Mouse (Mus musculus) erythroid progenitor cell, adult 5-6 weeks (primary cell): ENCODE results near the gene Kcnip1. TPM values are rescaled to one million over a fixed set of nuclear protein-coding genes. Genes with fewer than 3 reads are reported as not detected.

Experiments used
- ATAC-seq: replicated peaks from 2 replicates; pipeline ENCODE4 v1.8.0; 2016; ENCODE audit warnings: moderate number of reproducible peaks, mild to moderate bottlenecking, moderate TSS enrichment, inconsistent platforms; ENCODE audit not compliant: poor library complexity, low FRiP score, severe bottlenecking
- total RNA-seq, 2 experiments: library from RNA; stranded (forward) in 1 of 2; stranded (reverse) in 1 of 2; fragments of 150-400 nt in 1 of 2; fragments of 186-747, 209-891 nt in 1 of 2; gene quantifications; 2 replicates each; pipeline versions ENCODE4 v1.2.3 to v1.2.4; 2015 to 2017; ENCODE audit warnings: low replicate concordance in 2 of 2

Kcnip1 gene
- total RNA-seq, 2 experiments from 2014 or later, result not detected

DNA sequence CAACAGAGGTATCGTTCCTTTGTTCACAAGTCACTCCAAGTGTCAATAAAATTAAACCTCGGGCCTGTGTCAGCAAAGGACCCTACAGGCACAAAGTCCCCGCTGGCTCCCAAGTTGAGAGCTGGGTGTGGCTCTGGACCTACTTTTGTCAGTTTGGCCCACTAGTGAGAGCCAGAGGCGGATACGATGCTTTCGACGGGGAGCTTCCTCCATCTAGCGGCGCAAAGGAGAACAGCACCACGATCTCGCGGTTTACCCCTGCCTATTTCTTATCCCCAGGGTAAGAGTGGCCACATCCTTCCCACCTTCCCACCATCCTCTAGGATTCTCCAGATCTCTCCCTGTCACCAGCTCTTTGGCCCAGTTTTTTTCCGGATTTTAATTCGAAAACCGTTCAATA is 378.7 kb downstream of the Kcnip1 start:
- no peak for ATAC-seq

DNA sequence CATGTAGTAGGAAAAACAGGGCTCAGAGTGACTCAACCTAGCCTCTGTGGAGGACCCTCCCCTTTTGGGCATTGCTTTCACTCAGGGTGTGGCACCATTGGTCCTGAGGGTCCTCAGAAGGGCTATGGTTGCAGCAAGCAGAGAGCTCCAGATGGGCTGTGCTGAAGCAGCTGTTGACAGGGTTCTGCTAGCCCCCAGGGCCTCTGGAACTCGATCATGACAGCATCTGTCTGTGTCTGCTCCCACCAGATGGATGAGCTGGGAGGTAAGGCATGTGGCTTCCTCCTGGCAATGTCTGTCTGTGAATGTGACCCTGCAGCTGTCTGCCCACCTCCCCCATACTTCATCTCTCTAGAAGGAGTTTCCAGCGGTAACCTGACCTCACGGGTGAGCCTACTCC is 385.2 kb downstream of the Kcnip1 start:
- 0 out of 2 replicates have a peak, but pooled peaks have one; percentile 6 for ATAC-seq

DNA sequence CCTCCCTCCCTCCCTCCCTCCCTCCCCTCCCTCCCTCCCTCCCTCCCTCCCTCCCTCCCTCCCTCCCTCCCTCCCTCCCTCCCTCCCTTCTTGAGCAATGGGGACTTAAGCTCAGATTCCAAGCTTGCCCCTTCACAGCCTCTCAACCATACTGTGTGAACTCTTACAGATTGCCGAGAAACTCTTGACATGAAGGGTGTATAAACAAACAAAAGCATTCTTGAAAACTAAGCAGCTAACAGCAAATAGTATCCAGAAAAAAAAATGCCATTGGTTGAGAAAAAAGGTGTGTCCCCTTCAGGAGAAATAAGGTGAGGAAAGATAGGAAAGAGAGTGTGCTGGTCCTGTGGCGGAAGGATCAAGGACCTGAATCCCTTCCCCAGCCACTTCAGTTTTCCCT is 389.8 kb downstream of the Kcnip1 start:
- no peak for ATAC-seq

DNA sequence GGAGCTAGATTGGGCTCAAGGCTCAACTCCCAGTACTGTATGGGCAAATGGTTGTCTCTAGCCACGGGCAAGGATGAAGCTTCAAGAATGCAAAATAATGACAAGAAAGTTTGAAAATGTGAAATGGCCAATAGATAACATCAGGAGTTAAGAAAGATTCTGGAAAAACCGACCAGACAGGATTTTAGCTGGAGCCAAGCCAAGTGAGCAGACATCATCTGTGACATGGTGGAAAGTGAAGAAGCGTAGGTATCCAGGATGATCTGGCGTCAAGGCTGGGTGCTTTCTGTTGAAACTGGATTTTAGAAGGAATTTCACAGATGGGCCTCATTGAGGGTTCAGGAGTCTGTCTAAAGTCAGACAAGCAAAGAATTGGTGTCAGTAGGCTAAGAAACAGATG is 394.0 kb downstream of the Kcnip1 start, which contains the start of gene D130052B06Rik:
TSS of gene D130052B06Rik (plus strand) at position 317 of the 400 bp plus-strand sequence.
- no peak for ATAC-seq

DNA sequence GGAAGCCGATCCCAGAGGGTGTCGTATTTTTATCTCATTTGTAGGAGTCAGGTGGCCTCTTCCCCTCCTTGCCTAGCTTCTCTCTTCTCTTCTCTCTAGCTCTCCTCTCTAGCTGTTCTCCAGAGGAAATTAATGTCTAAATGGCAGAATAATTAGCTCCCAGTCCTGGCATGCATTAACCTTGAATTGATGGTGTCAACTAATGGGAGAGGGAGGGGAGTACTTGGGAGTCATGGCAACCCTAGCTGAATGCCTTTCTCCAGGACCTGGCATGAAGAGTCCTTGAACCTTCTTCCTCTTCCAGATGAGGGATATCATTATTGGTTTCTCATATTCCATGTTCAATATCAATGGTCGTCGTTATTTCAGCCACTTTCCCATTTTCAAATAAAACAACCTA is 396.3 kb downstream of the Kcnip1 start:
- no peak for ATAC-seq

DNA sequence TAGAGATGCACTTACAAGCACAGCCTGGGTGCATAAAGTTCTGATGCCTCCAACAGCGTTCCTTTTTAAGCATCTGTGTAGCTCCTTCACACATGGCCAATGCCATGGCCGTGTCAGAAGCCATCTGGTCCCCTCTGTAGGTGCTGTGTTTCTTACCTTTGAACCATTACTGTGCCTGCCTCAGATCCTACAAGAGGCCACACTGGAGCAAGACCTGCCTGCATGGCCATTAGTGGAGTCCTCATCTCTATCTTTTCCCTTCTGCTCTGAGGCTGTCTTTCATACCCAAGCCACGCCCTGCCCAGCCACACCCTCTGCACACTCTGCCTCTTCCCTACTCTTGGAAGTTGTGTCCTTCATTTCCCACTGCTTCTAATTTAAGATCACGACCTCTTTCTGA is 400.1 kb downstream of the Kcnip1 start:
- ATAC-seq, result no peak

DNA sequence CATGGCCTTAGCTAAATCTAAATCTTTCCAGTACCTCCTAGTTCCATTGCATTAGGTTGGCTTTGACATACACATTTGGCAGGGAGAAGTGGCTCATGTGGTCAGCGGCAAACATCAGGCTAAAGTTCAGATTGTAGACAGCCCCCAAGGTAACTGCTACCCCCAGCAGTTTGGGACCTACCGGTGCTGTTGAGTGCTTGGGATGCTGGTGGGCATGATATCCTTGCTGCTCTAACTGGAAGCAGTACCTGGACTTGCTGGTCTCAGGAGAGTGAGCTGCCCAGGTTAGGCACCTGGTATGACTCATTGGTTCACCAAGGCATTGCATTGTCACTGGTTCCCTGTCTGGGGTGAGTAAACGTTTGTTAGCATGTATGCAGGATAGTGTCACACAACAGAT is 402.2 kb downstream of the Kcnip1 start:
- no peak for ATAC-seq

DNA sequence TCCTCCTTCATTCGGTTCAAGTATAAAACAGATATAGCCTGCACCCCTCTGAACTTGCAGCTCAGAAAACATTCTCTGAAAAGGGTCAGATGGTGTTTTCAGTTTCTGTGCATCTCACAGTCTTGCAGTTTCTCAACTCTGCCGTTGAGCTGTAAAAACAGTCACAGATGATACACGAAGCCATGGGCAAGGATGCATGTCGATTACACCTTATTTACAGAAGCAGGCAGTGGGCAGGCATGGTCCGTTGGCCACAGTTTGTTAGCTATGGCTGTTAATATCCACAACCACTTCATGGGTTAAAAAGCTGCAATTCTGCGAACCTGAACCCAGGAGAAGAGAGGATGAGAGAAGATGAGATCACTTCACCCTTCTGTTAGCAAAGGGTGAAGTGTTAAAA is 406.3 kb downstream of the Kcnip1 start:
- no peak for ATAC-seq

DNA sequence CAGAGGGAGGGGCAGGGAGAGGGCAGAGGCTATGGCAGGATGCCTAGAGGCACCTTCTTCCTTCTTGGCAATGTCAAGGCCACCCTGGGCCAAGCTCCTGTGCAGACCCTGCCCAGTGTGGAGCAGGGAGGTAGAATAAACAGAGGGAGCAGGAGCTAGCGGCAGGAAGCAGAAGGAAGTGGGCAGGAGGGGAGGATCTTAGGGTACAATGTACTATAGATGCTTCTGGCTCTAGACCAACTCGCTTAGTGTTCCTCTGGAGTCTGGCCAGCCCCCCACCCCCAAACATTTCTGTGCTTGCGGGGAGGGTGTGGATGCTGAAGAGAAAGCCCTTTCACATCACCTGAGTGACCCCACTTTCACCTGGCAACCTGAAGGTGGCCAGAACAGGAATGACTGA is 413.3 kb downstream of the Kcnip1 start:
- ATAC-seq, result no peak

Other genes starting within 250 kb of the Kcnip1 start
- not detected in 2 replicates for gene Kcnmb1, start 30.1 kb downstream of the Kcnip1 start, total RNA-seq (2015; ENCODE audit: low replicate concordance)
- gene Kcnmb1, start 30.1 kb downstream of the Kcnip1 start, total RNA-seq (2017; ENCODE audit: low replicate concordance), result not detected in 2 replicates
- gene Lcp2, start 53.8 kb upstream of the Kcnip1 start, total RNA-seq (2015; ENCODE audit: low replicate concordance), result 40.0 and 41.9 TPM in 2 replicates
- gene Lcp2, start 53.8 kb upstream of the Kcnip1 start, total RNA-seq (2017; ENCODE audit: low replicate concordance), result 8.9 and 16.0 TPM in 2 replicates
- not detected in 2 replicates for gene 4930469K13Rik, start 105.4 kb upstream of the Kcnip1 start, total RNA-seq (2015; ENCODE audit: low replicate concordance)
- gene 4930469K13Rik, start 105.4 kb upstream of the Kcnip1 start, total RNA-seq (2017; ENCODE audit: low replicate concordance), result not detected in 2 replicates
- gene Foxi1, start 214.9 kb upstream of the Kcnip1 start, total RNA-seq (2015; ENCODE audit: low replicate concordance), result not detected in 2 replicates
- not detected in 2 replicates for gene Foxi1, start 214.9 kb upstream of the Kcnip1 start, total RNA-seq (2017; ENCODE audit: low replicate concordance)